ENCODE assay signal across 37 mouse cellular contexts in the genomic region with DNA sequence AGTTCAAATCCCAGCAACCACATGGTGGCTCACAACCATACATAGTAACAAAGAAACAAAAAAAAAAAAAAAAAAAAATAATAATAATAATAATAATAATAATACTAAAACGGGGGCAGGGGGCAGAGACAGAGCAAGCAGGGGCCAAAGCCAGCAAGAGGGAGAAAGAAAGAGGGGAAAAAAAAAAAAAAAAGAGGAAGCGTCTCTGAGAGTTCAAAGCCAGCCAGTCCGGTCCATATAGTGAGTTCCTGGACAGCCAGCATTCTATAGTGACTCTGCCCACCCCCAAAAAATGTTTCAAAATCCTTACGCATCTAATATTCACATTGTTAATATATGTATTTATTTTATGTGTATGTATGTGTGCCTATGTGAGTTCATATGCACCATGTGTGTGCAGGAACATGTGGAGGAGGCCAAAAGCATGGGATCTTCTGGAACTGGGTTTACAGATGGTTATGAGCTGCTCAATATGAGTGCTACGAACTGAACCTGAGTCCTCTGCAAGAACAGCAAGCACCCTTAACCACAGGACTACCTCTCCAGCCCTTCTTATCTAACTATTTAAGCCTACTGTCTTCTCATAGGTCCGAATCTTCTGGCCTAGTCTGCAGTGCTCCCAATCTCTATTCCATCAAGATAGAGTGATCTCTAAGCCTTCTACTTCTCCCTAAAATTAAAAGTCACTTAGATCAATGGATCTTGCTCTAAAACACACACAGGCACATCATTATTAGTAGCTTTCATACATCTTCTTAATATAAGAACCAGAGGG. TPM values are rescaled to one million over a fixed set of nuclear protein-coding genes. Genes with fewer than 3 reads are reported as not detected.
"Had no signal": no experiment of that assay in that cellular context is flagged by ENCODE, and none has a peak within 500 bp of the region (broad histone marks: within the 10 kb centered on the region; RNA-seq: fewer than 3 reads in every experiment).

No protein-coding gene starts in this region.

- H3K27me3 ChIP-seq: heart, embryonic 12.5 days; hindbrain, embryonic 13.5 days; hindbrain, embryonic 15.5 days; limb, embryonic 12.5 days; liver, embryonic 13.5 days; liver, embryonic 15.5 days had no signal

- H3K4me3 ChIP-seq: gastrocnemius, adult 2 months; heart, embryonic 10.5 days; heart, embryonic 12.5 days; hindbrain, embryonic 13.5 days; hindbrain, embryonic 15.5 days; limb, embryonic 10.5 days; limb, embryonic 12.5 days; liver, embryonic 13.5 days; liver, embryonic 15.5 days had no signal

- H3K4me1 ChIP-seq: heart, embryonic 10.5 days; heart, embryonic 12.5 days; hindbrain, embryonic 13.5 days; hindbrain, embryonic 15.5 days; limb, embryonic 10.5 days; limb, embryonic 12.5 days; liver, embryonic 13.5 days; liver, embryonic 15.5 days had no signal

- DNase-seq: gastrocnemius, adult 2 months; gastrocnemius, postnatal 10 days; gastrocnemius, postnatal 36 days; heart, adult 18-20 months; heart, postnatal 14 days; heart, postnatal 36 days; kidney, adult 18-20 months; kidney, adult 8-10 months; kidney, postnatal 10 days; kidney, postnatal 25 days; kidney, postnatal 4 days; layer of hippocampus, adult 9-11 months; layer of hippocampus, postnatal 36 days; liver; liver, embryonic 13.5 days had no signal

- H3K9me3 ChIP-seq: heart, embryonic 10.5 days; heart, embryonic 12.5 days; hindbrain, embryonic 13.5 days; hindbrain, embryonic 15.5 days; limb, embryonic 10.5 days; limb, embryonic 12.5 days; liver, embryonic 13.5 days; liver, embryonic 15.5 days had no signal

- ATAC-seq: hindbrain, postnatal 0 days; intestine, postnatal 0 days had no signal

- H3K9ac ChIP-seq: heart, embryonic 12.5 days; hindbrain, embryonic 13.5 days; hindbrain, embryonic 15.5 days; limb, embryonic 12.5 days; liver, embryonic 13.5 days; liver, embryonic 15.5 days had no signal

- H3K27ac ChIP-seq: gastrocnemius, adult 2 months; heart, embryonic 10.5 days; hindbrain, embryonic 13.5 days; hindbrain, embryonic 15.5 days; hindbrain, postnatal 0 days; limb, embryonic 10.5 days; limb, embryonic 12.5 days; liver, embryonic 13.5 days; liver, embryonic 15.5 days had no signal

- H3K36me3 ChIP-seq: heart, embryonic 10.5 days; heart, embryonic 12.5 days; hindbrain, embryonic 13.5 days; hindbrain, embryonic 15.5 days; limb, embryonic 10.5 days; limb, embryonic 12.5 days; liver, embryonic 13.5 days; liver, embryonic 15.5 days had no signal

- H3K4me2 ChIP-seq: heart, embryonic 12.5 days; hindbrain, embryonic 13.5 days; hindbrain, embryonic 15.5 days; limb, embryonic 12.5 days; liver, embryonic 11.5 days; liver, embryonic 13.5 days; liver, embryonic 15.5 days had no signal

RNA-seq across cellular contexts. Expression of a gene that starts 7.3 kb away (rescaled TPM):
- total RNA-seq: gastrocnemius, adult 2 months; gastrocnemius, postnatal 10 days; gastrocnemius, postnatal 36 days; heart, adult 18-20 months; heart, adult 8-10 months; heart, postnatal 14 days; heart, postnatal 36 days; hematopoietic stem cell, adult 5-6 weeks; hindbrain, postnatal 0 days; layer of hippocampus, adult 18-20 months; layer of hippocampus, postnatal 14 days; layer of hippocampus, postnatal 36 days had no signal
- polyA plus RNA-seq: gonadal fat pad, adult 2 months; heart, embryonic 10.5 days; heart, embryonic 12.5 days; heart, embryonic 14.5 days; heart, embryonic 16.5 days; hindbrain, embryonic 11.5 days; hindbrain, embryonic 13.5 days; hindbrain, embryonic 15.5 days; hindbrain, postnatal 0 days; intestine, embryonic 14.5 days; intestine, postnatal 0 days; kidney, embryonic 14.5 days; kidney, embryonic 16.5 days; limb, embryonic 10.5 days; limb, embryonic 12.5 days; limb, embryonic 14.5 days; liver, embryonic 11.5 days; liver, embryonic 13.5 days; liver, embryonic 15.5 days had no signal
